Mouse (Mus musculus) embryonic facial prominence, embryonic 10.5 days (tissue): ENCODE measurements around the gene Kif5c. TPM values are rescaled to one million over a fixed set of nuclear protein-coding genes. Genes with fewer than 3 reads are reported as not detected.
A peak's percentile ranks its signal among the peaks of the same experiment; 100 is the strongest.

Experiments
- DNase-seq: peaks from one replicate; pipeline ENCODE4 v3.0.0-alpha.2; 2017; ENCODE audit warnings: low spot score
- H3K27ac ChIP-seq: fragments of 300-500 bp; sonication (generic); replicated peaks from 2 replicates; pipeline ENCODE4 v1.5.1; 2016; ENCODE audit warnings: mild to moderate bottlenecking
- H3K27me3 ChIP-seq: fragments of 300-500 bp; sonication (generic); replicated peaks from 2 replicates; pipeline ENCODE4 v1.6.1; 2016; ENCODE audit warnings: low read depth, mild to moderate bottlenecking; ENCODE audit not compliant: poor library complexity, severe bottlenecking
- H3K36me3 ChIP-seq: fragments of 300-500 bp; sonication (generic); replicated peaks from 2 replicates; pipeline ENCODE4 v1.6.1; 2016; ENCODE audit warnings: mild to moderate bottlenecking, moderate library complexity
- H3K4me1 ChIP-seq: fragments of 300-500 bp; sonication (generic); 2 replicates; pipeline ENCODE4 v1.6.1; 2016
- H3K4me3 ChIP-seq: fragments of 300-500 bp; sonication (generic); 2 replicates; pipeline ENCODE4 v1.5.1; 2016; ENCODE audit warnings: mild to moderate bottlenecking, moderate library complexity
- H3K9me3 ChIP-seq: fragments of 300-500 bp; sonication (generic); 2 replicates; pipeline ENCODE4 v1.6.1; 2016; ENCODE audit warnings: mild to moderate bottlenecking
- WGBS: fragments of 180-500 bp; shearing (Covaris S2); methylation state at CpG from one replicate; pipeline ENCODE4 v1.1.7; 2016; 5-methylcytosine and 5-hydroxymethylcytosine counted together
- polyA plus RNA-seq: library from polyadenylated mRNA; unstranded; fragments of >200 nt; fragmentation: Nextera tagmentation; extraction: Ambion mirVana; gene quantifications from 2 replicates; pipeline ENCODE4 v1.2.1, GENCODE M21; 2016

The Kif5c gene
- polyA plus RNA-seq, result 30.4 and 30.8 TPM in 2 replicates

- H3K27ac ChIP-seq, result peak within 1 kb of the TSS; percentile 93
- DNase-seq, result peak; percentile 95
- H3K9me3 ChIP-seq, result no peaks in the 10 kb centered on the region; the same call in 1 of the 2 replicates
- H3K27me3 ChIP-seq, result no peaks in the 10 kb centered on the region
- peaks cover 23% of the 10 kb centered on the region for H3K36me3 ChIP-seq
- peak within 1 kb of the TSS; percentile 96 for H3K4me3 ChIP-seq
- WGBS, result 5% methylated on average over 54 of the region's 54 CpGs
- H3K4me1 ChIP-seq, result peaks cover 28% of the 10 kb centered on the region
Observed at GRCm38 (mm10) chr2:49618829-49619718, at the start of gene Kif5c. Gene Kif5c, plus strand, starts transcription at chr2:49619298.

- peak overlapping the region; percentile 65 for H3K27ac ChIP-seq
- WGBS, result 69% methylated on average over 16 of the region's 16 CpGs
Observed at GRCm38 (mm10) chr2:49569862-49570777, 49.0 kb upstream of the Kif5c start.

GRCm38 (mm10) chr2:49570778-49571101, 48.4 kb upstream of the Kif5c start:
- H3K4me1 ChIP-seq, result peaks cover 43% of the 10 kb centered on the region
- H3K4me3 ChIP-seq, result no peak overlapping the region
- H3K9me3 ChIP-seq, result no peaks in the 10 kb centered on the region
- 44% methylated on average over 6 of the region's 6 CpGs for WGBS
- DNase-seq, result no peak
- no peaks in the 10 kb centered on the region for H3K36me3 ChIP-seq
- peak overlapping the region; percentile 65 for H3K27ac ChIP-seq
- no peaks in the 10 kb centered on the region for H3K27me3 ChIP-seq

More at GRCm38 (mm10) chr2:49569862-49570777, 49.0 kb upstream of the Kif5c start:
- H3K4me1 ChIP-seq, result peaks cover 43% of the 10 kb centered on the region
- DNase-seq, result no peak
- H3K27me3 ChIP-seq, result no peaks in the 10 kb centered on the region
- no peaks in the 10 kb centered on the region for H3K36me3 ChIP-seq
- no peak overlapping the region for H3K4me3 ChIP-seq
- no peaks in the 10 kb centered on the region for H3K9me3 ChIP-seq

- no peaks in the 10 kb centered on the region for H3K36me3 ChIP-seq
- H3K4me3 ChIP-seq, result no peak overlapping the region
- 72% methylated on average over 11 of the region's 11 CpGs for WGBS
- DNase-seq, result no peak
- peak overlapping the region; percentile 31; the same call in 1 of the 2 replicates for H3K27ac ChIP-seq
- no peaks in the 10 kb centered on the region for H3K9me3 ChIP-seq
- H3K27me3 ChIP-seq, result no peaks in the 10 kb centered on the region
- peaks cover 43% of the 10 kb centered on the region for H3K4me1 ChIP-seq
Observed at GRCm38 (mm10) chr2:49571159-49571920, 47.8 kb upstream of the Kif5c start.

GRCm38 (mm10) chr2:49572111-49572642, 46.9 kb upstream of the Kif5c start:
- no peaks in the 10 kb centered on the region for H3K27me3 ChIP-seq
- H3K9me3 ChIP-seq, result no peaks in the 10 kb centered on the region
- peak overlapping the region; percentile 59 for H3K27ac ChIP-seq
- peak overlapping the region; percentile 16; the same call in 1 of the 2 replicates for H3K4me3 ChIP-seq
- DNase-seq, result peak; percentile 42
- 52% methylated on average over 12 of the region's 12 CpGs for WGBS
- H3K36me3 ChIP-seq, result no peaks in the 10 kb centered on the region
- peaks cover 43% of the 10 kb centered on the region for H3K4me1 ChIP-seq

- Histone ChIP-seq H3K9me3 (no peaks in the 10 kb centered on the region), H3K4me1 (peaks cover 43% of the 10 kb centered on the region), H3K4me3 (peak overlapping the region; percentile 16; the same call in 1 of the 2 replicates), H3K27ac (0 out of 2 replicates have a peak overlapping the region, but pooled peaks have one; percentile 59), H3K36me3 (no peaks in the 10 kb centered on the region), H3K27me3 (no peaks in the 10 kb centered on the region)
- no peak for DNase-seq
- WGBS, result 72% methylated on average over 9 of the region's 9 CpGs
Observed at GRCm38 (mm10) chr2:49572684-49573083, 46.4 kb upstream of the Kif5c start.

GRCm38 (mm10) chr2:49573282-49573681, 45.8 kb upstream of the Kif5c start:
- peaks cover 43% of the 10 kb centered on the region for H3K4me1 ChIP-seq
- H3K27me3 ChIP-seq, result no peaks in the 10 kb centered on the region
- H3K4me3 ChIP-seq, result no peak overlapping the region
- 92% methylated on average over 3 of the region's 3 CpGs for WGBS
- no peaks in the 10 kb centered on the region for H3K9me3 ChIP-seq
- DNase-seq, result no peak
- no peaks in the 10 kb centered on the region for H3K36me3 ChIP-seq
- no peak overlapping the region for H3K27ac ChIP-seq

GRCm38 (mm10) chr2:49580585-49580984, 38.5 kb upstream of the Kif5c start:
- Histone ChIP-seq H3K4me1 (no peaks in the 10 kb centered on the region), H3K9me3 (no peaks in the 10 kb centered on the region), H3K27ac (no peak overlapping the region), H3K36me3 (no peaks in the 10 kb centered on the region), H3K27me3 (no peaks in the 10 kb centered on the region), H3K4me3 (no peak overlapping the region)
- 83% methylated on average over 3 of the region's 3 CpGs for WGBS
- DNase-seq, result no peak

GRCm38 (mm10) chr2:49582546-49582945, 36.6 kb upstream of the Kif5c start:
- 89% methylated on average over 5 of the region's 5 CpGs for WGBS
- Histone ChIP-seq H3K9me3 (no peaks in the 10 kb centered on the region), H3K4me1 (no peaks in the 10 kb centered on the region), H3K27ac (no peak overlapping the region), H3K4me3 (no peak overlapping the region), H3K27me3 (no peaks in the 10 kb centered on the region), H3K36me3 (no peaks in the 10 kb centered on the region)
- DNase-seq, result no peak

GRCm38 (mm10) chr2:49583311-49583710, 35.8 kb upstream of the Kif5c start:
- H3K27ac ChIP-seq, result no peak overlapping the region
- H3K27me3 ChIP-seq, result no peaks in the 10 kb centered on the region
- H3K9me3 ChIP-seq, result no peaks in the 10 kb centered on the region
- no peaks in the 10 kb centered on the region for H3K36me3 ChIP-seq
- 91% methylated on average over 2 of the region's 2 CpGs for WGBS
- no peaks in the 10 kb centered on the region for H3K4me1 ChIP-seq
- DNase-seq, result no peak
- H3K4me3 ChIP-seq, result no peak overlapping the region

- WGBS, result 49% methylated on average over 5 of the region's 5 CpGs
- Histone ChIP-seq H3K27ac (no peak overlapping the region), H3K9me3 (no peaks in the 10 kb centered on the region), H3K36me3 (no peaks in the 10 kb centered on the region), H3K4me1 (peaks cover 25% of the 10 kb centered on the region), H3K4me3 (no peak overlapping the region), H3K27me3 (no peaks in the 10 kb centered on the region)
- DNase-seq, result no peak
Observed at GRCm38 (mm10) chr2:49590450-49590849, 28.6 kb upstream of the Kif5c start.

GRCm38 (mm10) chr2:49592926-49593325, 26.2 kb upstream of the Kif5c start:
- Histone ChIP-seq H3K4me1 (peaks cover 25% of the 10 kb centered on the region), H3K36me3 (no peaks in the 10 kb centered on the region), H3K27ac (no peak overlapping the region), H3K27me3 (no peaks in the 10 kb centered on the region), H3K4me3 (no peak overlapping the region), H3K9me3 (no peaks in the 10 kb centered on the region)
- no peak for DNase-seq
